Mouse (Mus musculus): ENCODE measurements around the gene Olfr194.

- no peak for TF ChIP-seq CTCF (IDR thresholded peaks at IDR 0.05; ENCODE audit: low read depth, low read length)
- TF ChIP-seq POLR2A (IDR thresholded peaks at IDR 0.05; ENCODE audit: borderline replicate concordance, low read depth, low read length): no peak
These were observed 31.1 kb upstream of the Olfr194 start for GRCm38 (mm10) chr16:59151996-59152395.
